Mouse (Mus musculus) heart, postnatal 0 days (tissue): ENCODE measurements at regions not wholly inside any gene's neighbourhood (a gene's known extent, or its start where the extent isn't known, plus 50 kb on each side); places are given as distances from the start of the nearest gene placed in this dataset.

ENCODE experiments used
- ATAC-seq: fragments of 200-750 bp; cut with Nextera tagmentation; 2 replicates; pipeline ENCODE4 v1.8.0; 2017; ENCODE audit warnings: low read depth, moderate number of reproducible peaks, moderate library complexity; ENCODE audit not compliant: insufficient read depth
- DNase-seq: peaks from one replicate; pipeline ENCODE4 v3.0.0-alpha.2; 2016; ENCODE audit warnings: low spot score
- H3K27ac ChIP-seq: fragments of 300-500 bp; sonication (generic); 2 replicates; pipeline ENCODE4 v1.5.1; 2014; ENCODE audit warnings: low read depth, mild to moderate bottlenecking
- H3K27me3 ChIP-seq: fragments of 300-500 bp; sonication (generic); 2 replicates; pipeline ENCODE4 v1.6.1; 2014; ENCODE audit warnings: low read length, mixed read lengths; ENCODE audit not compliant: control insufficient read depth, insufficient read depth
- H3K36me3 ChIP-seq: fragments of 300-500 bp; sonication (generic); replicated peaks from 2 replicates; pipeline ENCODE4 v1.6.1; 2014; ENCODE audit warnings: low read length, mixed read lengths; ENCODE audit not compliant: control insufficient read depth, insufficient read depth
- H3K4me1 ChIP-seq: fragments of 300-500 bp; sonication (generic); 2 replicates; pipeline ENCODE4 v1.6.1; 2014; ENCODE audit warnings: antibody characterized with exemption; ENCODE audit not compliant: control insufficient read depth, insufficient read depth
- H3K4me2 ChIP-seq: fragments of 300-500 bp; sonication (generic); 2 replicates; pipeline ENCODE4 v1.6.1; 2014; ENCODE audit warnings: low read depth, mild to moderate bottlenecking, low read length, moderate library complexity
- H3K4me3 ChIP-seq: fragments of 300-500 bp; sonication (generic); 2 replicates; pipeline ENCODE4 v1.5.1; 2014; ENCODE audit warnings: low read depth, low read length
- H3K9ac ChIP-seq: fragments of 300-500 bp; sonication (generic); replicated peaks from 2 replicates; pipeline ENCODE4 v1.6.1; 2014; ENCODE audit warnings: low read depth, low read length, mixed read lengths
- H3K9me3 ChIP-seq: fragments of 300-500 bp; sonication (generic); replicated peaks from 2 replicates; pipeline ENCODE4 v1.6.1; 2016; ENCODE audit warnings: low read length; ENCODE audit not compliant: control insufficient read depth
- CTCF ChIP-seq: IDR thresholded peaks from 2 replicates; pipeline ENCODE4 v1.5.1; 2016; ENCODE audit warnings: antibody characterized with exemption, control low read depth, low read depth
- EP300 ChIP-seq: IDR thresholded peaks from 2 replicates; pipeline ENCODE4 v1.6.1; 2016; ENCODE audit warnings: antibody characterized with exemption, low read depth
- WGBS: fragments of 180-500 bp; shearing (Covaris S2); extraction: QIAGEN DNeasy Blood & Tissue Kit; methylation state at CpG from one replicate; pipeline ENCODE4 v1.1.7; 2014; 5-methylcytosine and 5-hydroxymethylcytosine counted together

DNA sequence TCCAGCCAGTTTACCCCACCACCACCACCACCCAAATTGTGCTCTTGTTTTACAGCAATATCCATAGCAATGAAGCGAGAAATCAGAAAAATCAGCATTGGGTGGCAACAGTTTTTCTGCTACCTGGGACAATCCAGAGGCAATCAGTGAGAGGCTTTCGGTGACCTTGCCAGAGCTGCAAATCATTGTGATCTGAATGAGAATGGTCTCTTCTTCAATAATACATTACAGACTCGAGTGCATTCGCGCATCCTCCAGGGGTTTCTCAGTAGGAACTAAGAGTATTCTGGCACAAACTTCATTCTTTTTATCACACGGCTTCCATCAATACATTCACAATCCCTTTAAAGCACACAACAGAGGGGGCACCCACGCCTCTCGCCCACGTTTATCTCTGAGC lies 91.2 kb downstream of the Srek1 start:
- no peak for DNase-seq
- ATAC-seq: no peak
- no peaks in the 10 kb centered on the region for H3K9me3 ChIP-seq
- no peaks in the 10 kb centered on the region for H3K27me3 ChIP-seq
- H3K9ac ChIP-seq: no peak overlapping the region
- H3K4me1 ChIP-seq: no peaks in the 10 kb centered on the region
- TF ChIP-seq EP300 (no peak), CTCF (no peak)
- no peak overlapping the region for H3K4me2 ChIP-seq
- WGBS: 77% methylated on average over 9 of the region's 9 CpGs
- no peak overlapping the region for H3K27ac ChIP-seq
- H3K36me3 ChIP-seq: no peaks in the 10 kb centered on the region
- H3K4me3 ChIP-seq: no peak overlapping the region

DNA sequence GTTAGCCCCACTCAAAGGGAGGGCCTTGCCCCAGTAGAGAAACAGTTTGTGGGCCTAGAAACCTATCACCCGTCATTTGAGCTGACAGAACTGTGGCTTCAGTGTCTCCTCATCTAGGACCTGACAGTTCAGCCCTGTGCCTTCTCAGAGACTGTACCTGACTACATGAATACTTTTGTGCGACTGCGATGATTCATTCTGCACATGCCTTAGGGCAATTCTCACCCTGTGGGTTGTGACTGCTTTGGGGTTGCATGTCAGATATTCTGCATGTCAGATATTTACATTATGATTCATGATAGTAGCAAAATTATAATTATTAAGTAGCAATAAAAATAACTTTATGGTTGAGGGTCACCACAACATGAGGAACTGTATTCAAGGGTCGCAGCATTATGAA lies 93.7 kb downstream of the Srek1 start:
- Histone ChIP-seq H3K9ac (no peak overlapping the region), H3K4me2 (no peak overlapping the region), H3K4me3 (no peak overlapping the region), H3K27ac (no peak overlapping the region), H3K27me3 (no peaks in the 10 kb centered on the region), H3K36me3 (no peaks in the 10 kb centered on the region), H3K9me3 (no peaks in the 10 kb centered on the region), H3K4me1 (no peaks in the 10 kb centered on the region)
- no peak for TF ChIP-seq CTCF
- TF ChIP-seq EP300: no peak
- no peak for DNase-seq
- 85% methylated on average over 4 of the region's 4 CpGs for WGBS
- ATAC-seq: no peak

DNA sequence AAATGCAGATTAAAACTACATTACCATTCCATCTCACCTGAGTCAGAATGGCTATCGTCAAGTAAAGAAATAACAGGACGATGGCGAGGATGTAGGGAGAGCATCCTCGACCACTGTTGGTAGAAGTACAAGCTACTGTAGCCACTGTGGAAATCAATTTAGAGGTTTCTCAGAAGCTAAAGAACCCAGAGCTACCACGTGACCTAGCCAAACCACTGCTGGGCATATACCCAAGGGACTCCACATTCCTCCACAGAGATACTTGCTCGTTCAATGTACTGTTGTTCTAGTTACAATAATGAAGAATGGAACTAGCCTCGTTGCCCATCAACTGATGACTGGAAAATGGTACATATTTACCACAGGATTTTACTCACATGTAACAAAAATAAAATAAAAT lies 94.4 kb downstream of the Srek1 start:
- no peak overlapping the region for H3K4me2 ChIP-seq
- WGBS: 81% methylated on average over 7 of the region's 7 CpGs
- TF ChIP-seq CTCF: no peak
- TF ChIP-seq EP300: no peak
- H3K4me3 ChIP-seq: no peak overlapping the region
- no peaks in the 10 kb centered on the region for H3K4me1 ChIP-seq
- DNase-seq (no peak), ATAC-seq (no peak)
- no peak overlapping the region for H3K9ac ChIP-seq
- no peak overlapping the region for H3K27ac ChIP-seq
- no peaks in the 10 kb centered on the region for H3K9me3 ChIP-seq
- no peaks in the 10 kb centered on the region for H3K27me3 ChIP-seq
- no peaks in the 10 kb centered on the region for H3K36me3 ChIP-seq

DNA sequence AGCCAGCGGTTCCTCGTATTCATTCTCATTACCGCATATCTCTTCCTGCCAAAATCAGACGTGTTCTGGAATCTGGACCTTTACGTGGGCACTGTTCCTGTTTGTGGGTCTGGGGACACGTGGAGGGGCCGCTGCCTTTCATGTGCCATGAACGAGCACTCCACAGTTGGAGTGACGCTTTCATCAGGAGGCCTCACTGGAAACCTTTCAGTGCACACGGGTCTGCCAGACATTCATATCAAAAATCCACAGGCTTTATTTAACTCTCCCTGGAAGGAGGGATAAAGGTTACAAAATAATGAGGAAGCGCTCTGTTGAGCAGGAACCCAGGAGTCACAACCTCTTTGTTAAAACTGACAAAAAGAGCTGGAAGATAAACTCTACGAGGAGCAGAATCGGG lies 97.6 kb downstream of the Srek1 start:
- no peaks in the 10 kb centered on the region for H3K4me1 ChIP-seq
- H3K9ac ChIP-seq: no peak overlapping the region
- WGBS: 45% methylated on average over 13 of the region's 13 CpGs
- no peak overlapping the region for H3K27ac ChIP-seq
- no peak overlapping the region for H3K4me2 ChIP-seq
- H3K9me3 ChIP-seq: no peaks in the 10 kb centered on the region
- H3K27me3 ChIP-seq: no peaks in the 10 kb centered on the region
- no peak overlapping the region for H3K4me3 ChIP-seq
- no peak for ATAC-seq
- DNase-seq: no peak
- TF ChIP-seq CTCF (no peak), EP300 (no peak)
- no peaks in the 10 kb centered on the region for H3K36me3 ChIP-seq

DNA sequence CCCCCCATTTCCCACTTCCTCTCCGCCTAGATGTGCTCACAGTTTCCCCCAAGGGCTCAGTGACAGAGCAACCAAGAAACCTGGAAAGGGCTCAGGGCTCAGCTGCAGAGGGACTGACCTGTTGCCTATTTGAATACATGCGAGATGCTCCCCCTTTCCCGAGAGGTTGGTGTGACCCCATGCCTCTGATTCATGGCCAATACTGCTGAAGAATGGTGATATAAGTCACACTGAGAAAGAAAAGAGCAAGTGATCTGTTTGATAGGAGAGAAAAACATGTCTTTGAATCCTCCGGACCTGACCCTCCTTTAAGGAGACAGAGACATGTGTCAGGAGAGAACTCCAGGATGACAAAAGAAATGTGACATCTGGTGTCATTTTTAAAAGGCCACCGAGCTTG lies 98.2 kb downstream of the Srek1 start:
- DNase-seq: no peak
- no peak for TF ChIP-seq EP300
- TF ChIP-seq CTCF: no peak
- H3K4me2 ChIP-seq: no peak overlapping the region
- H3K27ac ChIP-seq: no peak overlapping the region
- ATAC-seq: no peak
- H3K9me3 ChIP-seq: no peaks in the 10 kb centered on the region
- H3K4me3 ChIP-seq: no peak overlapping the region
- H3K9ac ChIP-seq: no peak overlapping the region
- H3K27me3 ChIP-seq: no peaks in the 10 kb centered on the region
- no peaks in the 10 kb centered on the region for H3K4me1 ChIP-seq
- 75% methylated on average over 5 of the region's 5 CpGs for WGBS
- no peaks in the 10 kb centered on the region for H3K36me3 ChIP-seq

DNA sequence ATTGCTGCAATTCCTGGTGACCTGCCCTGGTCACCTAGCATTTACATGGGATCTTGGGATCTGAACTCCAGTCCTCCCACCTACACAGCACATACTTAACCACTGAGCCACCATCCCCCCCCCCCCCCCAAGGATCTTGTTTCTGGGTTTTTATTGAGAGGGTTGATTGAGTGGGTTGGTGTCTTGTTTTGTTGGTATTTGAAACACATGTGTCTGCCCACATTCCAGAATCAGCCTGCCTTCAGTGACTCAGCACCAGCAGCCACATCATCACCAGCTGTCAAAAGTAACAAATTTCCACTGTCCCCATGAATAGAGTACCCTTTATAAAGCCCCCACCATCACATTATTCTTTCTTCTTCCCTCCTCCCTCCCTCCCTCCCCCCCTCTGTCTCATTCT lies 103.8 kb downstream of the Srek1 start:
- Histone ChIP-seq H3K4me3 (no peak overlapping the region), H3K9ac (no peak overlapping the region), H3K4me1 (no peaks in the 10 kb centered on the region), H3K9me3 (no peaks in the 10 kb centered on the region), H3K27ac (no peak overlapping the region), H3K27me3 (no peaks in the 10 kb centered on the region), H3K4me2 (no peak overlapping the region), H3K36me3 (no peaks in the 10 kb centered on the region)
- DNase-seq: no peak
- no peak for ATAC-seq
- TF ChIP-seq CTCF (no peak), EP300 (no peak)
